Mouse (Mus musculus) cerebral cortex, adult 2 months (tissue): ENCODE measurements around the gene Rpusd1.

Experiments
- WGBS: fragments of 180-500 bp; shearing (Covaris S2); methylation state at CpG from one replicate; pipeline ENCODE4 v1.1.7; 2018; 5-methylcytosine and 5-hydroxymethylcytosine counted together

Gene Rpusd1

DNA sequence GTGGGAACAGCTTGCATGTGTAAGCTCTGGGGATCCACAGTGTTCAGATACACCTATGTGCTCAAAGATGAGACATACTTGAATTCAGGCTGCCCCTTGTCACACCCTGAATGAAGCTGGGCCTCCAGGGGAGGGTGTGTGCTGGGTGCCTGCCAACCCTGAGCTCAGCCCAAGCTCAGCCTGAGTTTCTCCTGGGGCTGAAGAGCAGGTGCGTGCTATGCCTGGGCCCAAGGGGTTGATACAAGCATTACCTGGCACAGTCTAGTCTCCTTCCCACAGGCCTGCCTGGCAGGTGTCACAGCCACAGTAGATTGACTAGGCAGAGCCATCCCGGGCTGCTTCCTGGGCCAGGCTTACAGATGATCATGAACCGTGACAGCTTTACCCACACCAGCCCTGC is 8.3 kb downstream of the Rpusd1 start, which contains the start of gene Mslnl:
Mslnl (plus strand) TSS at position 298 of the 400 bp plus-strand sequence.
- 66% methylated on average over 3 of the region's 3 CpGs for whole genome bisulfite sequencing

- WGBS = 72% methylated on average over 7 of the region's 7 CpGs
Measured at GRCm38 (mm10) chr17:25738861-25739260, 11.4 kb downstream of the Rpusd1 start.

- WGBS = 75% methylated on average over 12 of the region's 12 CpGs
Measured at GRCm38 (mm10) chr17:25741471-25741870, 14.0 kb downstream of the Rpusd1 start.

GRCm38 (mm10) chr17:25743831-25744230 is 16.4 kb downstream of the Rpusd1 start:
- WGBS = 91% methylated on average over 9 of the region's 9 CpGs

GRCm38 (mm10) chr17:25744311-25744710 is 16.8 kb downstream of the Rpusd1 start:
- WGBS = 83% methylated on average over 10 of the region's 10 CpGs

DNA sequence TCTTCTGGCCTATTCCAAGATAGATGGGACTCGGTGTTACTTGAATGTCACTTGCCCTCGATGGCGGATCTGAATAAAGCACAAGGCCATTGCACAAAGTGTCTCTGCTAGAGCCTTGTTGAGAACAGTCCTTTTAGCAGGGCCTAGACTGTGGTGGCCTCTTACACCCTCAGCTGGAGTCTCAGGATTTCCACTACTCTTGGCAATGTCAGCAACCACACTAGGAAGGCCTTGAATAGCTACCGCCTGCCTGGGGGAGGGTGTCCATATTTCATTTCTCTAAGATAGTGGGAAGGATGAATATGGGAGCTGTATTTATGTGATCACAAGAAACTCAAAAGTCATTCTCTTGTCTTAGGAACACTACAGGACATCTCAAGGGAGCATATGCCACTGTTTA is 20.8 kb downstream of the Rpusd1 start:
- WGBS = 86% methylated on average over 4 of the region's 4 CpGs

DNA sequence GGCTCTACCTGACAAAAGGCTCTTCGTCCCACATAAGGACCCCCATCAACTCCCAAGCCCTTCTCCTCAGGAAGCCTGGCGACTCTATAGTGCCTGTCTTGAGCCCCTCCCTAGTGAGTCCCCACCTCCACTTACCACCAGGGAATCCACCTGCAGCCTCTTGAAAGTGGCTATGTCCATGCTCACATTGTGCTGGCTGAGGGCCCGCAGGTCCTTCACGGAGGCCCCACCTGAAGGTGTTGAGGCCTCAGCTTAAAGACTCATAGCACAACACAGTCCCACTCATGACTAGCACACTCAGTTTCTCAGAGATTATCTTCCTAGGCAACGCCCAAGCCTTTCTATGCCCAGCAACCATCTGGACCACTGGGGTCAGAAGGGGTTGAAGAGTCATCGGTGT is 21.8 kb downstream of the Rpusd1 start:
- 86% methylated on average over 6 of the region's 6 CpGs for WGBS

- WGBS = 41% methylated on average over 5 of the region's 5 CpGs
Measured at GRCm38 (mm10) chr17:25751446-25751845, 24.0 kb downstream of the Rpusd1 start.

GRCm38 (mm10) chr17:25754241-25754640 is 26.8 kb downstream of the Rpusd1 start, which contains the start of gene Msln:
Gene Msln (minus strand): TSS chr17:25754378.
- WGBS = 89% methylated on average over 9 of the region's 9 CpGs

- WGBS = 90% methylated on average over 4 of the region's 4 CpGs
Measured at GRCm38 (mm10) chr17:25755086-25755485, 27.6 kb downstream of the Rpusd1 start.

- WGBS = 65% methylated on average over 4 of the region's 4 CpGs
Measured at GRCm38 (mm10) chr17:25755627-25756377, 28.3 kb downstream of the Rpusd1 start.

DNA sequence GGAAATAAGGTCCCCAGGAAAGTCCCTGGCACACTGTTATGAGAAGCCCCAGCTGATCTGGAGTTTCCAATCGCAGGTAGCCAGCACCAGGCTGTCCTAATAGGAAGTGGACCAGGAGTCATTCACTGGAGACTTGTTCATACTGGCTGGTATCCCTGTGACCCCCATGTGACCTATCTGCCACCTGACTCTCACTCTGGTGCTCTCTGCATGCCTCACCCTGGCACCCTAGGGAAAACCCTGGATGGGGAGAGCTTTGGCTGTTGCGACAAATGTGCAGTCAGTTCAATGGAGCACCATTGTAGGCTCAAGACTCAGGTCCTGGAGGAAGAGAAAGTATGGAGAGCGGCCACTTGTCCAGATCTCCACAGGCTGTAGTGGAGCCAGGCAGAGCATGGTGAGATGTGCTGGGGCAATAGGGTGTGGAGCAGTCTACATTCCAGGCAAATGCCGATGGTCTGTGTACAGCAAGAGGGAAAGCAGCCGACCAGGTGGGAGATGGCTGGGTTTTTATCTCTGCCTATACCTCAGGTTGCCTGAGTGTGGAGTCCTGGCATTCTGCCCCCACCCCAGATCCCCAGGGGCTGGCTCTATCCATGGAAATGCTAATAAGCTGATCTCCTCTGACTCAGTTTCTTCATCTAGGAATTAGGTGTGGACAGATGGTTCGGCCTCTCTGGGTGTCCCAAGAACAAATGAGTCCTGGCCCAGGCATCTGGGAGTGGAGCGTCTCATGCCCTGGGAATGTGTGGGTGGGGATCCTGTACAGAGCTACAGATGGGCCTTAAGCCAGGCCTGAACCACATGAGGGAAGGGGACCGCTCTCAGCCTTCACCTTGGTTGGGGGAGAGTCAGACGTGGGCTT is 29.1 kb downstream of the Rpusd1 start:
- WGBS = 82% methylated on average over 9 of the region's 9 CpGs

DNA sequence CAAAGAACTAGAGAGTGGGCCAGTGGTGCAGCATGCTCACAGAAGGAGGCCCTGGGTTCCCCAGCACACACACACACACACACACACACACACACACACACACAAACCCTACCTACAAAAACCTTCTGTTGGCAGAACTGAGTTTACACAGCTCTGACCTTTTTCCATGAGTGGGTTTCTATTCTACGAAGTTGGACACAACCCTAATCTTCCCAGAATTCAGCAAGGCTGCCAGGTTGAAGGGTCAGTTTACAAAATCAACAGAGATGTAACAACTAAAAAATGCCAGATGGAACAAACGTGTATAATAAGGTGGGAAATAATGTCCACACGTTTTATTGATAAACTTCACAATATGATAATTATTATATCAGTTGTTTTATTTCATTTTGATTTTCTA is 30.2 kb downstream of the Rpusd1 start:
- 75% methylated on average over 3 of the region's 3 CpGs for WGBS

- 39% methylated on average over 8 of the region's 8 CpGs for WGBS
Measured at GRCm38 (mm10) chr17:25760148-25760547, 32.7 kb downstream of the Rpusd1 start.

DNA sequence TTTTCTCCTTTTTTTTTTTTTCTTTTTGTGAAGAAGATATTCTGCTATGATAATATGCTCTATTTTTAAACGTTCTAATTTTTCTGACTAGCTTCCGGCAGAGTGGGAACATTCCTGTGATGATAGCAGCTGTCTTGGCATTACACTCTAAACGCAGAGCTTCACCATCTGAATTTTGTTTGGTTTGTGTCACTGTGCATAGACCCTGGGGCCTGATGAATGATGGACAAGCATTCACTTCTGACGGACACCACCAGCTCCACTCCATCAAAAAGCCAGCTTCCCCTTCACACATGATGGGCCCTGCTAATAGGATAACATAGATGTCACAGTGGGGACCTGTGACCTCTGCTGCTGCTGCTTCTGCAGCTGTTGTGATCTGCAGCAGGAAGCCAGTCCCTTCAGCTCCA is 34.1 kb downstream of the Rpusd1 start:
- WGBS = 27% methylated on average over 4 of the region's 4 CpGs

DNA sequence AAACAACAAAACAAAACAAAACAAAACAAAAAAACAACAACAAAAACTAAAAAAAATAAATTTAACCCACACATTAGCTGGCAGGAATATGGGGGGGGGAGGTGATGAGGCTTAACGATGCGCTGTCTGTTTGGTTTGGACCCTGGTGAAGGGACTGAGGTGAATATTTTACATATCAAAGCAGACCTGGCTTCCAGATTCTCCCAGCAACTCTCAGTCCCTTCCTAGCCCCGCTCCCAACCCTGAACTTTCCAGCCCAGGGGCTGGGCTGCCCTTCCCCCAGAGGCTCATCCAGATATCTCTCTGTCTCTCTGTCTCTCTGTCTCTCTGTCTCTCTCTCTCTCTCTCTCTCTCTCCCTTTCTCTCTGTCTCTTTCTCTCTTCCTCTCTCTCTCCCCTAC is 35.1 kb downstream of the Rpusd1 start:
- WGBS = 55% methylated on average over 3 of the region's 3 CpGs

GRCm38 (mm10) chr17:25765886-25766285 is 38.4 kb downstream of the Rpusd1 start:
- 37% methylated on average over 5 of the region's 5 CpGs for WGBS

- 52% methylated on average over 9 of the region's 9 CpGs for WGBS
Measured at GRCm38 (mm10) chr17:25769331-25769730, 41.9 kb downstream of the Rpusd1 start.

GRCm38 (mm10) chr17:25773549-25774120 is 46.2 kb downstream of the Rpusd1 start, which contains the start of gene Narfl:
Gene Narfl (plus strand): TSS chr17:25773776.
- WGBS = 0% methylated on average over 37 of the region's 37 CpGs

- 78% methylated on average over 10 of the region's 10 CpGs for WGBS
Measured at GRCm38 (mm10) chr17:25775318-25776062, 48.0 kb downstream of the Rpusd1 start.

DNA sequence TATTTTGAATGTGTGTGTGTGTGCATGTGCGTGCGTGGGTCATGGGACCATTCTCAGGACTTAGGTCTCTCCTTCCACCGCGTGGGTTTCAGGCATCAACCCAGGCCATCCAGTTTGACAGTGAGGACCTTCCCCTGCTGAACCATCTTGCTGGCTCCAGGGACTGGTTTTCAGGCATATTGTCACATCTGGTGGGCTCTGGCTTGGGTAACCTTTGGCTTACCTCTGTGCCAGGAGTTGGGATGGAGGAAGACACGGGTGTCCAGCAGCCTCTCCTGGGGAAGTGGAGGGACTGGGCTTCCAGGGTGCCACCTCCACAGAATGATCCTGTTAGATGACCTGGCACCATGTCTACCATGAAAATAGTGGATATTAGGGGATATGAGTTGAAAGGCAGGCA is 50.5 kb downstream of the Rpusd1 start:
- WGBS = 98% methylated on average over 5 of the region's 5 CpGs
